Mouse (Mus musculus) kidney, adult 9 months (tissue): ENCODE results near the gene Fmc1.
"Not testable (repeated sequence)": the region's sequence is repeated elsewhere in the genome, so short reads cannot be mapped to it uniquely, and the experiment has no call there.

Experiments used
- DNase-seq: peaks from one replicate; pipeline ENCODE4 v3.0.0; 2022

Gene Fmc1

GRCm38 (mm10) chr6:38533428-38534405 lies at the start of gene Fmc1:
Fmc1 (plus strand) TSS chr6:38533502.
- peak; percentile 99 for DNase-seq

GRCm38 (mm10) chr6:38492550-38492949 lies 40.8 kb upstream of the Fmc1 start:
- DNase-seq = peak; percentile 62

GRCm38 (mm10) chr6:38495641-38496040 lies 37.7 kb upstream of the Fmc1 start:
- DNase-seq = no peak

- DNase-seq = no peak
Observed at GRCm38 (mm10) chr6:38512096-38512495, 21.2 kb upstream of the Fmc1 start.

GRCm38 (mm10) chr6:38512830-38513229 lies 20.5 kb upstream of the Fmc1 start:
- DNase-seq = no peak

- no peak for DNase-seq
Observed at GRCm38 (mm10) chr6:38515201-38515600, 18.1 kb upstream of the Fmc1 start.

- no peak for DNase-seq
Observed at GRCm38 (mm10) chr6:38523851-38524250, 9.5 kb upstream of the Fmc1 start.

- peak; percentile 56 for DNase-seq
Observed at GRCm38 (mm10) chr6:38531211-38531820, 2.0 kb upstream of the Fmc1 start.

GRCm38 (mm10) chr6:38532500-38533420 lies 542 bp upstream of the Fmc1 start:
- DNase-seq = no peak

GRCm38 (mm10) chr6:38534640-38535365 lies 1.5 kb downstream of the Fmc1 start:
- peak; percentile 96 for DNase-seq

GRCm38 (mm10) chr6:38535366-38535690 lies 2.0 kb downstream of the Fmc1 start:
- no peak for DNase-seq

GRCm38 (mm10) chr6:38535788-38536187 lies 2.5 kb downstream of the Fmc1 start:
- DNase-seq = no peak

GRCm38 (mm10) chr6:38544141-38544540 lies 10.8 kb downstream of the Fmc1 start:
- not testable (repeated sequence) for DNase-seq

- not testable (repeated sequence) for DNase-seq
Observed at GRCm38 (mm10) chr6:38547005-38547404, 13.7 kb downstream of the Fmc1 start.

GRCm38 (mm10) chr6:38547707-38548106 lies 14.4 kb downstream of the Fmc1 start:
- no peak for DNase-seq

GRCm38 (mm10) chr6:38548595-38548994 lies 15.3 kb downstream of the Fmc1 start:
- not testable (repeated sequence) for DNase-seq

GRCm38 (mm10) chr6:38549840-38550239 lies 16.5 kb downstream of the Fmc1 start:
- not testable (repeated sequence) for DNase-seq

GRCm38 (mm10) chr6:38550250-38551061 lies 17.2 kb downstream of the Fmc1 start:
- no peak for DNase-seq

GRCm38 (mm10) chr6:38551062-38551988 lies 18.0 kb downstream of the Fmc1 start, which contains the start of gene Luc7l2:
Luc7l2 (plus strand) TSS chr6:38551334.
- peak; percentile 97 for DNase-seq

GRCm38 (mm10) chr6:38551989-38552635 lies 18.8 kb downstream of the Fmc1 start:
- peak; percentile 99 for DNase-seq
